Mouse (Mus musculus) testis, adult 2 months (tissue): ENCODE data around the gene Per3. TPM values are rescaled to one million over a fixed set of nuclear protein-coding genes. Genes with fewer than 3 reads are reported as not detected.

ENCODE experiments used
- H3K27ac ChIP-seq: fragments of 200-500 bp; 2 replicates; pipeline ENCODE4 v1.5.1; 2012; ENCODE audit warnings: low read depth, low read length; ENCODE audit not compliant: control insufficient read depth, insufficient read depth
- H3K27me3 ChIP-seq: fragments of 200-500 bp; 2 replicates; pipeline ENCODE4 v1.6.1; 2012; ENCODE audit warnings: mild to moderate bottlenecking, low read length, moderate library complexity; ENCODE audit not compliant: control insufficient read depth, insufficient read depth
- H3K36me3 ChIP-seq: fragments of 200-500 bp; 2 replicates; pipeline ENCODE4 v1.6.1; 2012; ENCODE audit warnings: mild to moderate bottlenecking, low read length; ENCODE audit not compliant: control insufficient read depth, insufficient read depth
- H3K4me1 ChIP-seq: fragments of 200-500 bp; 2 replicates; pipeline ENCODE4 v1.6.1; 2012; ENCODE audit warnings: low read length; ENCODE audit not compliant: control insufficient read depth, insufficient read depth
- H3K4me3 ChIP-seq: fragments of 200-500 bp; 2 replicates; pipeline ENCODE4 v1.5.1; 2012; ENCODE audit warnings: low read depth, mild to moderate bottlenecking, low read length, moderate library complexity, mixed read lengths; ENCODE audit not compliant: control insufficient read depth
- CTCF ChIP-seq: fragments of 200-500 bp; IDR thresholded peaks from 2 replicates; pipeline ENCODE4 v1.5.1; 2012; ENCODE audit warnings: low read depth, mild to moderate bottlenecking, inconsistent platforms, low read length, moderate library complexity; ENCODE audit not compliant: control insufficient read depth, insufficient read depth, insufficient replicate concordance
- POLR2A ChIP-seq: fragments of 200-500 bp; IDR thresholded peaks from 2 replicates; pipeline ENCODE4 v1.6.1; 2012; ENCODE audit warnings: low read depth, mild to moderate bottlenecking, inconsistent platforms, low read length, moderate library complexity; ENCODE audit not compliant: control insufficient read depth
- polyA plus RNA-seq: library from polyadenylated mRNA; depleted of rRNA; stranded (reverse); fragments of >200 nt; gene quantifications from 2 replicates; pipeline ENCODE4 v1.2.3, GENCODE M21; 2012; rRNA removed

Per3 gene
- polyA plus RNA-seq, 1 experiment = 5.7 TPM

DNA sequence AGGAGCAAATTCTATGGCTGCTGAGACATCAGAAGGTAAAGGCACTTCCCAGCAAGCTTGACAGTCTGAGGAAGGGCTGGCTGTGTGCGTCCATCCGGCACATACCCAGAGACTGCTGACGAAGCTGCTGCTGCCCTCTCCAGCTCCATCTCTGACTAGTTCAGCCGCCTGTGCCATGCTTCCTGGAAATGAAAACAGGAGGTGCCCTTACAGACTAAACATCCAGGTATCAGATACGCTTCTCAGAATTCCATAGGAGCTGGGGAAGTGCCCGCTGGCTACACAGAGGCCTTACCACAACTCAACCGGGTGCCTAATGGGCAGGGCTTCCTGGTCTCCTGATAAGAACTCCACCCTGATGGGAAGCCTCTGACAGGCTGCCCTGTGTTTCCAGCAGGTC is 85.9 kb downstream of the Per3 start:
- no peak overlapping the region for H3K27ac ChIP-seq
- no peaks in the 10 kb centered on the region for H3K27me3 ChIP-seq
- no peaks in the 10 kb centered on the region for H3K36me3 ChIP-seq
- no peak overlapping the region for H3K4me3 ChIP-seq
- TF ChIP-seq POLR2A = no peak
- no peak for TF ChIP-seq CTCF
- no peaks in the 10 kb centered on the region for H3K4me1 ChIP-seq

DNA sequence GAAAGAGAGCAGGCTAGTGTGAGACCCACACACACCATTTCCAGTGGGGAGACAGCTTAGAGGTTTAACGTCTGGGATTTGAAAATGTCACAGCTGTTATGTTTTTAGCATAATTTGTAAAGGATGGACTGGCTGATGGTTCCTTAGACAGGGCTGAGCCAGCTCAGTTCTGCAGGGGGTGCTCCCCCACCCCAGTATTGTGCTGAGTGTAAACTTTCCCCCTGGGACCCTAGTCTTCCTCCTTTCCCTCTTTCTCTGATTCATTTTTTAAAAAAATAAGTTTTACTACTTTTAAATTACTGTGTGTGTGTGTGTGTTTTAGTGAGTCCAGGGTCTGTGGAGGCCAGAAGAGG is 87.4 kb downstream of the Per3 start:
- Histone ChIP-seq H3K27me3 (no peaks in the 10 kb centered on the region), H3K36me3 (no peaks in the 10 kb centered on the region), H3K4me1 (no peaks in the 10 kb centered on the region), H3K27ac (no peak overlapping the region), H3K4me3 (no peak overlapping the region)
- no peak for TF ChIP-seq POLR2A
- TF ChIP-seq CTCF = no peak

DNA sequence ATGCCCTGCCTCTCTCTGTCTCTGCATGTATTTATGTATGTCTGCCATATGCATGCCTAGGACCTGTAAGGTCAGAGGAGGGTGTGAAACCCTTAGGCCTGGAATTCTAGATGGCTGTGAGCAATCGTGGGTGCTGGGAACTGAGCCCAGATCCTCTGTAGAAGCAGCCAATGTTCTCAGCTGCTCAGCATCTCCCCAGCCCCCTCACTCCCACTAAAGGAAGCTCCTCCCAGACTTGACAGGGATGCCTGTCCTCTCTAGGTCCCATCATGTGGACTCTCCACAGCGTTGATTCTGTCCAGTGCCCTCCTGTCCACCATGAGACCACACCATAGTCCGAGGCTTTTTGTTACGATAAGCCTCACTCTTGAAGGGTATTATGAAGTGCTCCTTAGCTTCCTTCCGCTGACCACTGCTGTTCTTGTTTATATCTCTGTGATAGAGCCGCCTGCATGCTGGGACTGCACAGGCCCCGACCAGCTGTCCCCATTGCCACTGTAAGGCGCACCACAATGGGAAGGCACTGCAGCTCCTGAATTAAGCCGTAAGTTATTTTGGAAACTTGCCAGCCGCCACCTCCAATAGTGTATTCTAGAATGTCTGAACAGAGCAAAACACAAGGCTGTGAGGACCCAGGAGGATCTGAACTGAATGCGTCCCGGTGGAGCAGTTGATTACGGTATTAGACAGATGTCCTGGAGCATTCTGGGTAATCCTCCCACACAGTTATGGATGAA is 87.9 kb downstream of the Per3 start:
- H3K27ac ChIP-seq = no peak overlapping the region
- H3K36me3 ChIP-seq = no peaks in the 10 kb centered on the region
- H3K27me3 ChIP-seq = no peaks in the 10 kb centered on the region
- no peak overlapping the region for H3K4me3 ChIP-seq
- H3K4me1 ChIP-seq = peaks cover 3% of the 10 kb centered on the region; the same call in 1 of the 2 replicates
- TF ChIP-seq CTCF = no peak
- TF ChIP-seq POLR2A = no peak

Other genes with a start within 250 kb of the Per3 start
- 10.6 and 11.2 TPM in 2 replicates for gene Errfi1, start 190.7 kb downstream of the Per3 start, polyA plus RNA-seq
- 88.1 and 92.3 TPM in 2 replicates for gene Park7, start 130.2 kb downstream of the Per3 start, polyA plus RNA-seq
- 1.9 and 3.1 TPM in 2 replicates for gene Tnfrsf9, start 130.1 kb downstream of the Per3 start, polyA plus RNA-seq
- gene Uts2, start 47.6 kb downstream of the Per3 start, polyA plus RNA-seq = not detected in 2 replicates
- 39.9 and 47.1 TPM in 2 replicates for gene Vamp3, start 13.3 kb upstream of the Per3 start, polyA plus RNA-seq
- gene Gm13090, start 44.9 kb upstream of the Per3 start, polyA plus RNA-seq = not detected in 2 replicates